Mouse (Mus musculus) frontal cortex, postnatal 25 days (tissue): Measurements from ENCODE around the gene Plekhm1.
A peak's percentile ranks its signal among the peaks of the same experiment; 100 is the strongest.
"Not testable (repeated sequence)": the region's sequence is repeated elsewhere in the genome, so short reads cannot be mapped to it uniquely, and the experiment has no call there.

Source experiments
- DNase-seq, 2 experiments: peaks; one replicate each; pipeline ENCODE4 v3.0.0; 2022; ENCODE audit warnings: low spot score in 2 of 2

The Plekhm1 gene

GRCm38 (mm10) chr11:103339414-103340119 is 72.9 kb downstream of the Plekhm1 start:
- DNase-seq, result no peak

GRCm38 (mm10) chr11:103338671-103339070 is 73.8 kb downstream of the Plekhm1 start:
- DNase-seq, result no peak

DNA sequence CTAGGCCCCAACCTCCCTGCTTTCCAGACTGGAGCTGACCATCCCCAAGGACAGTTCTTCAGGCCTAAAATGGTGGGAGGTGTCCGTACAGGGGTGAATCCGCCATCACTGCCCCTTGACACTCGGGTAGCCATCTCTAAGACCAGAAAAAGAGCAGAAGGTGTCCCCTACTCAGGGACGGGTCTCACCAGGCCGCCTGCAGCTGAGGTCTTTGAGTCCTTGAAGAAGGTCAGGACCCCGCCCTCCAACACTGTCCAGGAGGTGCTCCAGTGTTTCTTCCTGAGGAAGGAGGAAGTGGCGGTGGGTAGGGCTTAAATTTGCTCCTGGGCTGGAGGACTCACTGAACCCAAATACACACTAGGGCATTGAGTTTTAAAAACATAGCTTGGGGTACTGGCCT is 74.4 kb downstream of the Plekhm1 start:
- DNase-seq, result no peak

- no peak for DNase-seq
Observed at GRCm38 (mm10) chr11:103337180-103337579, 75.3 kb downstream of the Plekhm1 start.

GRCm38 (mm10) chr11:103335561-103335960 is 76.9 kb downstream of the Plekhm1 start:
- no peak for DNase-seq

DNA sequence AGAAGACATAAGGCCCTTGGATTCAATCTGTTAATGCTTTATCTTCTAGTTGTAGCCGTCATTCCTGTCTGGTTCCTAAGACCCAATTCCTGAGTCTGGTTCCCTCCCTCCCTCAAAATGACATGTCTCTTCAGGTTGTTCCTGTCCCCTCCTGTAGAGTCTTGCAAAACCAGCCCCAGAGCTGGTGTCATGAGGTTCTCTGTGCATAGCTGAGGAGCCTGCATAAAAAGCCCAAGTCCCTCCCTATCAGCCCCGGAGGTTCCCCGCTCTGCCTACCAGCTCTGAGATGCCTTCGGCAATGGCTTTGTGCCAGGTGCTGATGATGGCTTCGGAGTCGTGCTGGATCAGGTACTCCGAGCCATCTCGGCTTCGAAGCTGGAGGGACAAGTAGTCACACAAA is 77.6 kb downstream of the Plekhm1 start:
- DNase-seq, result no peak

DNA sequence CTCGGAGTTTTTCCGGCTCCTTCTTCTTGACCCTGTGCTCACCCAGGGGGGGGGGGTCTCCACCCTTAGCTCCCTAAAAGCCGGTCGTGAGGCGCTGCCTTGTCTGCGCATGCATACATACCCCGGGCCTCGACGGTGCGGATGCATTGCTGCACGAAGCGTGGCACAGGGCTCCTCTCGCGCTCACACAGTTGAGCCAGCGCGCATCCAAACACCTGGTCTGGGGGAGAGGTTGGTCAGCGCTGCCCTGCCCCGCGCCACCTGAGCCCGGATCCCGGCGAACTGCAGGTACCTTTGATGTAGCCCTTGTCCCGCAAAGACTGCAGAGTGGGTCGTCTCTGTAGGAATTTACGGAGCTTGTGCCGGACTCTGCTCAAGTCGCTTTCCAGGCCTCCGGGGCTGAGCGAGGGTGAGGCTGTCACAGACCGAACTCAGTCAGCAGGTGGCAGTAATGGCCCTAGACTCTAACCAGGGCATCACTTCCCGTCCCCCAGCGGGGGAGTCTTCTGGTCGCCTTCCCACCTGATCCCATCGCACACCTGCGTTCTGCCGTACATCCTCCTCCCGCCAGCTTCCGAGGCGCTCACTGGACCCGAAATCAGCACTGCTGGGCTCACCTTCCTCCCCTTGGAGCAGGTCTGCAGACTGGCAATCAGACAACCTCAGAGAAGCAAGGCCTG is 78.6 kb downstream of the Plekhm1 start:
- DNase-seq, result no peak

DNA sequence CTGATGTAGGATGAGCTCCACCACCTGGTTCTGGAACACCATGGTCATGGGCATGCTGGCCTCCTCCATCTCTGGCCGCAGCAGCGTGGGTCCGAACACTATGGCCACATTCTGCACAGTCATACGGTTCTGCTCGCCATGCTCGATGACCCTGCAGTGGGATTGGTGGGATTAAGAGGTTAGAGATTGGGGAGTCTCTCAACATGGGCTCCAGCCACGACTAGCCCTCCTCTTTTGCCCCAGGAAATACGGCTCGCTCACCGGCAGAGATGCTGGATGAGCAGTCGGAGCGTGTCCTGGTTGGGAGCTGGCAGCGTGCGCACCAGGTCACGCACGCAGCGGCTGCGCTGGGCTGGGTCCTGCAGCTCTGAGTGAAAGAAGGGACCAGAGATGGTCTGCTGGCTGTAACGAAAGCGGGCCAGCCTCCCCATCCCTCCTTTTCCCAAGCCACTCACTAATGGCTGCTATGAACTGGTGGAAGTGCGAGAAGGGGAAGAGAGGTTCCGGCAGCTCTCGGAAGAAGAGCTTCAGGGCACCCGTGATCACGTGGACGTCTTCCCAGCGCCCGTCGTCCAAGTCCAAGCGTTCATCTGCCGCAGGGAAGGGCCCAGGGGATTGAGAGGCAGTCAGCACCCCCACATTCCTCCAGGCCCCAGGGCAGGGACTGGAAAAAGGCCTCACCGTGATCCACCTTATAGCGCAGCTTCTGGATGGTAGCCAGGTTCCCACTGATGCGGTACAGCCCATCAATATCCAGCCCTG is 79.4 kb downstream of the Plekhm1 start:
- no peak for DNase-seq

GRCm38 (mm10) chr11:103332186-103332889 is 80.1 kb downstream of the Plekhm1 start:
- DNase-seq, result peak; percentile 53 to 68

- no peak for DNase-seq
Observed at GRCm38 (mm10) chr11:103331502-103332185, 80.8 kb downstream of the Plekhm1 start.

DNA sequence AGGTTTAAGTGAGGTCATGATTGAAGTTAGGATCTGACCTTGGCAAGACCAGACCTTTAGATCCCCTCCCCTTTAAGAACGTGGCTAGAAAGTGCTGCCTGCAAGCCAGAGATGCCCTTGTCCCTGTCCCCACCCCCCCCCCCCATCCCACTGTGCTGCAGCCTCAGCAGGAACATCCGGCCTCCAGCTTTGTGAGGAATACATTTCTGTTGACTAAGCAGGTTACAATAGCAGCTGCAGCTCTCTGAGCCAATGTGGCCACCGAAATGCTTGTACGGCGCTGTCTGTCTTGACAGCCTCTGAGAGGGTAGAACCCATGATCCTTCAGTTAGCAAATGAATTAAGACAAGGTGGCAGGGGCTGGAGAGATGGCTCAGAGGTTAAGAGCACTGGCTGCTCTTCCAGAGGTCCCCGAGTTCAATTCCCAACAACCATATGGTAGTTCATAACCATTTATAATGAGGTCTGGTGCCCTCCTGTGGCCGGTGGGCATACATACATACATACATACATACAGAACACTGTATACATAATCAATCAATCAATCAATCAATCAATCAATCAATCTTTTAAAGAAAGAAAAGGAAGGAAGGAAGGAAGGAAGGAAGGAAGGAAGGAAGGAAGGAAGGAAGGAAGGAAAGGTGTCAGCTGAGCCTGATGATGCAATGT is 81.7 kb downstream of the Plekhm1 start:
- no peak for DNase-seq

DNA sequence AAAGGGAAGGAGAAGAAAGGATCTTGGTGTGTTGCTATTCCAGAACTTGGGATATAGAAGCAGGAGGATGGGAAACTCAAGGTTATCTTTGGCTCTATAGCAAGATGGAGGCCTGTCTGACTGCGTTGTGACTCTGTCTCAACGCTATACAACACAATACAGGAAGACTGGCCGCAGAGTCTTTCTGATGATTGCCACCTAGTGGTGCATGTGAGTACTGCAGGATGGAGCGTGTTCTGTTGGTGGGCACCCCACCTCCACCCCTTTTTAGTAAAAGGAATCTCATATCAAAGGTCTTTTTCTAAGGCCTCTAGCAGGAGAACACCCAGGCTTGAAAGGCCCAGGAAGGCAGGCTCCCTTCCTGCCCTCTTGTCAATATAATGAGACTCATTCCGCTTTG is 85.5 kb downstream of the Plekhm1 start:
- peak; percentile 80 to 88 for DNase-seq

DNA sequence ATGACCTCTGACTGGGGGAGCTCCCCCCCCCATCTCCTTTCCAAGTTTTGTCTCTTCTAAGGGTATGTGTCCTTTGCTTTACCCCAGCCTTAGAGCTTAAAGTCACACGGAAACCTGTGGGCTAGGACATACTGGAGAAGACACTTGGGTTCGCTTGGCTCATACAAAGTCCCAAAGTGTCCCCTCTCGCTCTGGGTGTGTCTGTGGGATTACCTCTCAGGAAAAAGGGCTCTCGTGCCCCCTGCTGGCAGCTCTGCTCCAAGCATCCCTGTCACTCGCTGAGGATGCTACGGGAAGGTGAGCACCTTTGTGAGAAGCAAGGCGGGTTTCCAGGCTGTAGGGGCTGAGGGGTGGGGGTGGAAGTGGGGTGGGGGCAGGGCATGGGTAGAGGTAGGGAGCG is 87.3 kb downstream of the Plekhm1 start:
- peak; percentile 56 to 71 for DNase-seq

DNA sequence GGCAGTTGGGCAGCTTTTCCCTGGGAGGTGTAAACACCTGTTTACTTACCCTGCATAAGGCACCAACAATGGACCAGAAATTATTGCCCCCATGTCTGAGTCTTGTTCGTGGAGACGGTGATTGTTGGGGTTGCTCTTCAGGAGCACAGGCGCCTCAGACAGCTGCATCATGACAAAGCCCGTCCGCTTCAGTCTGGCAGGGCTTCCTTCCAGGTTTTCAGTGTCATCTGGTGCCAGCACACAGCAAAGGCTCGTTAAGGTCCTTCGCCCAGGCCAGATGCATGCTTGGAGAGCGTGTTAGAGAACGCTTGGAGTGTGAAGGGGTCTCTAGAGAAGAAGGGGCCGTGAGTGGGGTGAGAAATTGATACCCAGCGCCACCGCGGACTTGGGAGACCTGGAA is 87.8 kb downstream of the Plekhm1 start:
- no peak for DNase-seq

DNA sequence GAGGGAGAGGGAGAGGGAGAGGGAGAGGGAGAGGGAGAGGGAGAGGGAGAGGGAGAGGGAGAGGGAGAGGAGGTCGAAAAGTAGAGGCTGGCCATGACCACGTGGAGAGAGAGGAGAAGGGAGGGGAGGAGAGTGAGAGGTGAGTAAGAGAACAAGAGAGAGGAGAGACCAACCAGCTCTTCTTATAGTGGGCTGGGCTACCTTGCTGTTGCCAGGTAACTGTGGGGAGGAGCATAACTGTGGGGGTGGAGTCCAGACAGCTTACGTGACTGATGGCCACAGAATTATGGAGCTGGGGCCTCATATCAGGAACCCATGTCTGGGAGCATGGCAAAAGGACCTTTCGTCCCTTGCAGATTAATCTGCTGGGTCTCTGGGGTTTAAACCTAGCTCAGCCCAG is 89.7 kb downstream of the Plekhm1 start:
- not testable (repeated sequence) for DNase-seq

- DNase-seq, result no peak
Observed at GRCm38 (mm10) chr11:103320646-103321045, 91.8 kb downstream of the Plekhm1 start.

DNA sequence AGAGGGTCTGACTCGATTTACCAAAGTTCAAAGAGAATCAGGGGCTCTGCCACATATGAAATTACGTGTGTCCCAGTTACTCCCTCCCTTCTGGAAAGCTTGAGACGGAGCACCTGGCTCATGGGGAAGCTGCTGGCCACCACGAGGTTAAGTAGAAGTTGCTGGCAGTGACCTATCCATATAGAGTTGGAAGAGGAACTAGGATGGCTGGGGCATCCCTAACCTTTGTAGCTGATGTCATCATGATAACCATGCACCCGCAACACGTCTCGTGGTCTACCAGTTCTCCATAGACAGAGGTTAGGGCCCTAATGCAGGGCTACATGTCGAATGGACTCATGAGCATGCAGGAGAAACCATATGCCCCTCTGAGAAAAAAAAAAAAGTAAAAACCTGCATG is 92.3 kb downstream of the Plekhm1 start:
- no peak for DNase-seq

DNA sequence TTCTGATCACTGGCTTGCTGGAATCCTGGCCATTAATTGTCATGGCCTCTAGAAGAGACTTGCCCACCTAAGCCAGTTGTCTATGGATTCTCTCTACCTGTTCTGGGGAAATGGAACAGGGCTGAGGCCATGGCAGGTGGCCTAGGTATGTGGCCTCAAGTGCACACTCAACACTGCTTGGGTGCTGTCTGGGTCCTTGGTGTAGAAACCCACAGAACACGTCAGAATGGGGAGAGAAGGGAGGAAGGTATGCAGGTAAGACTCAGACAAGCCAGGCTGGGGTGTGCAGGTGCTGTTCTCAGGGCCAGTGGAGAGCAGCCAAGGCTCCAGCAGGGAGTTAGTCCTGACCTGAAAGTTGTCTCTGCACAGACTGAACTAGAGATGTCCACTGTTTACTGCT is 94.4 kb downstream of the Plekhm1 start:
- no peak for DNase-seq

DNA sequence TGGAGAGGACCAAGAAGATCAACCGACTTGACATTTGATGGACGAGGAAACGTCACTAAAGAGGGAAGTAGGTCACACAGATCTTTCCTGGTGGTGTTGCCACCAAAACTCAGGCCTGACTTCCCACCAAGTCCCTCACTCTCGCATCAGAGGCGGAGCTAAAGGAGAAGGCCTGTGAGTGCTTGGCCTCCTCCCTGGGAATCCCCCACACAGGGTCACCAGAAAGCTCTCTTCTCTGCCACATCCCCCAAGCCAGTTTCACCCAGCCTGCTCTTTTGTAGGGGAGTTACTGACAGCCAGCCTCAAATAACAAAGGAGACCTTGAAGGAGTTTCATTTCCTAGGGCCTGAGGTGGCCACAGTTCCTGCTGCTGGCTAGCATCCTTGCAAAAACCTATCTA is 97.1 kb downstream of the Plekhm1 start:
- DNase-seq, result no peak

GRCm38 (mm10) chr11:103314736-103315374 is 97.6 kb downstream of the Plekhm1 start:
- no peak for DNase-seq
